Mouse (Mus musculus): ENCODE results near the gene Mthfd1l.
"Not testable (repeated sequence)": the region's sequence is repeated elsewhere in the genome, so short reads cannot be mapped to it uniquely, and the experiment has no call there.

Mthfd1l gene

DNA sequence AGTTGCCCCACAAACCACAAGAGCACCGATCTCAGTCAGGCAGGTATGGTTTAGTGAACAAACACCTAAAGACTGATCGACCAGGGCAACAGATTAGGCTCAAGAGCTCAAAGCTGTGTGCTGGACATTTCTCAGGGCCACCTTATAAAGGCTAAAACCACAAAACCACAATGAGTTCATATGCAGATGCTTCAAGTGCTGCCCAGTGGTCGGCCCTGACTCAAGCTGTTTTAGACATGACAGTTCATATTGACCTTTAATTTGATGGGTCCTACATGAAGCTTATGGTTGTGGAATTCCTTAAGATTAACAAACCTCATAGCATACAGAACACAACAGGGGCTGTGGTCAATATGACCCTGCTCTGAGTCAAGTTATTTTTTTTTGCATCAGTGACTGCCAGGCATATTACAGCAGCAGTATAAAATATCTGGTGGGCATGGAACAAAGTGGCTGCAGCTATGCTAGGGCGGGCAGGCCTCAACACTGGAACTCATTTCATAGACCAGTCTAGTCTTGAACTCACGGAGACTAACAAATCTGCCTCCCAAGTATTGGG, 227.7 kb downstream of the Mthfd1l start:
- no peak for DNase-seq (ENCODE audit: low read depth, low spot score)

DNA sequence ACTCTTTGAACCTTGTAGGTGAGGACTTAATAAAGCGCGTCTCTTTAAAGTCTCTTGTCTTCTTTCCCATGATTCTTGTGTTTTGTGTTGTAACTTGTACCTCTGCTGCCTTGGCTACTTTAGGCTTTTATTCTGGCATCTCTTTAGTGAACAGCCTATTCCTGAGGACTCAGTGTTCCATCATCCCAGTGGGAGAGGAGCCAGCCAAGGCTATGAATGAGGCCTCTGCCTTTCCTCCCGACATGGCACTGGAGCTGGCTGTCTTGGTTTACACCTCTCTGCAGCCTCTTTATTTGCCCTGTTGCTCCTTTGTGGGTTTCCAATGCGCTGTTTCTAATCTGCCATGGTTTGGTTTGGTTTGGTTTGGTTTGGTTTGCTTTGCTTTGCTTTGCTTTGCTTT, 228.2 kb downstream of the Mthfd1l start:
- no peak for DNase-seq (ENCODE audit: low read depth, low spot score)

DNA sequence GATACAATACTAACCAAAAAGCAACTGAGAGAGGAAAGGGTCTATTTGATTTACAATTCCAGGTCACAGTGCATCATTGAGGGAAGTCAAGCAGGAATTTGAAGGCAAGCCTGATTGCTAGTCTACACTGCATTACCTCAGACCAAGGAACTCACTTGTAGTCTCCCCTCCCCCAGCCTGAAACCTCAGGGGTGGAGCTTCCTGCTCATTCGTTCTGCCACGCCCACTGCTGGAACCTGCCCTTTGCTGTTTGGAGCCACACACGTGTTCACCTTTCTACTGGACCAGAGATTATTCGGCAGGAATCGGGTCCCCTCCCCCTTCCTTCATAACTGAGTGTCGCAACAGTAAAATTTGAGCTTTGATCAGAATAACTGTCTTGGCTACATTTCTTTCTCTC, 230.7 kb downstream of the Mthfd1l start:
- not testable (repeated sequence) for DNase-seq (ENCODE audit: low read depth, low spot score)

DNA sequence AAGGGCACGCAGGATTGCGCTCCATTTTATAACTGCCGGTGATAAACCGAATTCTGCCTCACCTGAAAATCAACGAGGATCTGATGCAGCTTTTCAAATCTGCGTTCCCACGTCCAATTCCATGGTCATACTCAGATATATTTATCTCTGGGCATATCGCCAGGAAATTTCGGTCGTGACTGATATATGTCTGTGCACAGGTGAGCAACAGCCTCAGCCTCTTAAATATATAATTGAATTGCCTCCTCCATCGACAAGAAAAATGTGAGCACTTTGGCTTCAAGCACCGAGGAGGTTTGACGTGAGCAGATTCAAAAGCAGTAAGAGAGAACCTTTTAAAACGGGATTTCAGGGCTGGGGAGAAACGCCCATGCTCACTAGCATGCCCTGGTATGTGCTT, 236.1 kb downstream of the Mthfd1l start:
- DNase-seq (ENCODE audit: low read depth, low spot score), result no peak

DNA sequence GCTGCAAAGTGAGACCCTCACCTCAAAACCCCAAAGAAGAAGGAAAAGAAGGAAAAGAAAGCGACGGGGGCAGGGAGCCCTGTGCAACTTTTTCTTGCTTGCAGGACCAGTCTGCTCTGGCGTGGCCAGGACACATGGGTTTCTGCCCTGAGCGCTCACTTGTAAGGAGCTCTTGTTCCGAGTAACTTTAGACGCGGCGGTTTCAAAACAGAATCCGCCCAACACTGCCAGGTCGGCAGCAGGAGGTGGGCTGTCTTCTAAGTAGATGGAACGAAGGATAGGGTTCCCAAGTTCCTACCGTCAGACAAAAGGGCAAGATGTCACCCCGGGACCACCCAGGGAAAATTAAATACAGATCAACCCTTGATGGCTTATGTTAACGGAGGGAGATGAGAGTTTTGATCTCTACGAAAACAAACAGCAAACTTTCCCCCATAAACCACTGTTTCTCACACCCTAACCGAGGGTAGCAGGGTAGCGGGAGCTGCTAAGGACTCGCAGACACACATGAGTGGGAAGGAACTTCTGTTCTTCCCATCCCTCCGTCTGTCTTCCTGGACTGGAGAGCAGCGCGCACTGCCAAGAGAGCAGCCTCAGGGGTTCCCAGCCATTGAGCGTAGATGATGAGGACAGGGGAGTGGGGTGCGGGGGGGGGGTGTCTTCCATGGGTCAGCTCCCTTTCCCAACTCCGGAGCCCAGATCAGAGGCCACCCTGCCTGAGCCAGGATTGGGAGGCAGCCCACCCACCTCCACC, 237.6 kb downstream of the Mthfd1l start:
- DNase-seq (ENCODE audit: low read depth, low spot score), result no peak

DNA sequence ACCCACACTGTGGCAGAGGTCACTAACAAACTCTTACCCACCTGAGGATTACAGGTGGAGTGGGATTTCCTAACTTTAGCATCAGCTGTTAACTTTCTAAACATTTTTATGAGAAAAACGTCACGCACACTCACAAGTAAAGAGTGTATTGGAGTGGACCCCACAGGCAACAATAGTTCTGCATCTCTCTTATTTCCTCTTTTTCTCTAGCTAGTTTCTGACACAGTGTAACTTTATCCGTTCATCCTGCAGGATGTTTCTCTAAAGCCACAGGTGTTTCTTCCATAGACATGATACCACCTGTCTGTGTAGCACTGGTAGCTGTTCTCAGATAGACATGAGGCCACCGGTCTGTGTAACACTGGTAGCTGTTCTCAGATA, 238.1 kb downstream of the Mthfd1l start:
- DNase-seq (ENCODE audit: low read depth, low spot score), result no peak

All from CD4-positive helper T cell, adult 2 months (primary cell).